Mouse (Mus musculus) left cerebral cortex, adult 2 months (tissue): ENCODE results near the gene Hba-a2. TPM values are rescaled to one million over a fixed set of nuclear protein-coding genes. Genes with fewer than 3 reads are reported as not detected.
"Not testable (repeated sequence)": the region's sequence is repeated elsewhere in the genome, so short reads cannot be mapped to it uniquely, and the experiment has no call there.

Experiments
- DNase-seq, 2 experiments: peaks; one replicate each; pipeline ENCODE4 v3.0.0; 2021 to 2022; ENCODE audit warnings: low spot score in 2 of 2, mixed read lengths in 1 of 2; ENCODE audit errors: extremely low spot score in 1 of 2
- H3K27ac ChIP-seq: fragments of 200-600 bp; 2 replicates; pipeline ENCODE4 v1.8.1; 2022
- H3K4me3 ChIP-seq: fragments of 200-600 bp; 2 replicates; pipeline ENCODE4 v1.8.1; 2022
- CTCF ChIP-seq: fragments of 200-600 bp; IDR thresholded peaks from 2 replicates; pipeline ENCODE4 v1.8.1; 2022; ENCODE audit warnings: antibody characterized with exemption, mild to moderate bottlenecking, moderate library complexity
- intact Hi-C: fragments of 180-260 bp; cut with DNase I; formaldehyde crosslinking; loops from one replicate; pipeline ENCODE4 v1.15.1; 2025
- long read RNA-seq, 2 experiments: library from polyadenylated mRNA; stranded (forward); transcript quantifications; one replicate each; pipeline ENCODE4 v2.0.0; 2021; ENCODE audit warnings: borderline mapping rate in 2 of 2
- total RNA-seq, 2 experiments: library from RNA; stranded (reverse); gene quantifications; 2 replicates each; pipeline ENCODE4 v1.2.3; 2021

The Hba-a2 gene
- total RNA-seq = 100 to 1,000 TPM; 271 to 300 TPM
- long read RNA-seq, experiment 1, transcript Hba-a2-201 (3 exons, 554 nt) = major isoform, 22 of 23 reads
- long read RNA-seq, experiment 1, partial matches to known transcripts = 0 of 23 reads
- long read RNA-seq, experiment 1, other reads (novel, unspliced or antisense) = 1 of 23 reads
- long read RNA-seq, experiment 2, transcript Hba-a2-201 (3 exons, 554 nt) = major isoform, 21 of 22 reads
- long read RNA-seq, experiment 2, partial matches to known transcripts = 0 of 22 reads
- long read RNA-seq, experiment 2, other reads (novel, unspliced or antisense) = 0 of 22 reads

DNA sequence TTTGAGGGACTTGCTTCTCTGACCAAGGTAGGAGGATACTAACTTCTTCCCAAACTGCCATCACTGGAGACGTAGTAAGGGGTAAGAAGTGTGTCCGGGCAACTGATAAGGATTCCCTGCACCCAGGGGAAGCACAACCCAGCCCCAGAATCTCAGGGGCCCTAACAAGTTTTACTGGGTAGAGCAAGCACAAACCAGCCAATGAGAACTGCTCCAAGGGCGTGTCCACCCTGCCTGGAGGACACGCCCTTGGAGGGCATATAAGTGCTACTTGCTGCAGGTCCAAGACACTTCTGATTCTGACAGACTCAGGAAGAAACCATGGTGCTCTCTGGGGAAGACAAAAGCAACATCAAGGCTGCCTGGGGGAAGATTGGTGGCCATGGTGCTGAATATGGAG lies at the start of gene Hba-a2:
Gene Hba-a2, plus strand, starts transcription at position 287 of the 400 bp plus-strand sequence.
- intact Hi-C loops, H3K4me3 ChIP-seq, DNase-seq, H3K27ac ChIP-seq: not testable (repeated sequence)

DNA sequence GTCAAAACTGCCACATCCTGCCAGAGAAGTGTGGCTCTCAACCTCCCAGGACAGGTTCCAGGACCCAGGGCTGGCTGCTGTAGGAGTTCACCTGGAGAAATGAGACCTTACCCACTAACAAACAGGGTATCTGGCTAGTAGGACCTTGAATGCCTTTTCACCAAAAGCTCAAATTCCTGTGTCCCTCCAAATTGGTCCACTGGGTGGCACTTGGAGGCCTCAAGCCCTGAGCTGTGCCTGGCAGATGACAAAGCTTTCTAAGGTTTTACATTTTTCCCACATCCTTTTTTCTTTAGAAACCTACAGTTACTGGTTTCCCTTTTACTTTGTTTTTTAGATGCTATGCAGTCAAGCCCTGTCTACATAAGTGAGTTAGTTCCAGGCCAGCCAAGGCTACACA lies 49.2 kb upstream of the Hba-a2 start:
- H3K27ac ChIP-seq = no peak overlapping the region
- DNase-seq = no peak
- peak; percentile 37 for TF ChIP-seq CTCF
- intact Hi-C loops = no loop called here
- H3K4me3 ChIP-seq = no peak overlapping the region

DNA sequence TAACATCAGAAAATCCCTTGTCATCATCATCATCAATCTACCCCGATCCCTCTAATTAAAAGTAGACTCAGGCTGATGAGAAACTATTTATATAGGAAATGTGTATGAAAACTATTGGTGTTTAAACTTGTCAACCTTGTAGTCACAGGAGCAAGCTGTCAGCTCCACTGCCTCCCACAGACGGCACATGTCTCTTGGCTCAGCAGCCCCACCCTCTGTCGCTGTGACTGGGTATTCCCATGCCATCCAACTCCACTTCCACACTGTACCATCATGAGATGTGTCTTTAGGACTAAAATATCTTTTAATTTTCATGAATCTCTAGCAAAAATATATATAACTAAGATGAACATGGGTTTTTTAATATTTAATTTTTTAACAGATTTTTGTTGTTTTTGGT lies 47.9 kb upstream of the Hba-a2 start:
- intact Hi-C loops = no loop called here
- Histone ChIP-seq H3K27ac (no peak overlapping the region), H3K4me3 (no peak overlapping the region)
- TF ChIP-seq CTCF = no peak
- no peak for DNase-seq

DNA sequence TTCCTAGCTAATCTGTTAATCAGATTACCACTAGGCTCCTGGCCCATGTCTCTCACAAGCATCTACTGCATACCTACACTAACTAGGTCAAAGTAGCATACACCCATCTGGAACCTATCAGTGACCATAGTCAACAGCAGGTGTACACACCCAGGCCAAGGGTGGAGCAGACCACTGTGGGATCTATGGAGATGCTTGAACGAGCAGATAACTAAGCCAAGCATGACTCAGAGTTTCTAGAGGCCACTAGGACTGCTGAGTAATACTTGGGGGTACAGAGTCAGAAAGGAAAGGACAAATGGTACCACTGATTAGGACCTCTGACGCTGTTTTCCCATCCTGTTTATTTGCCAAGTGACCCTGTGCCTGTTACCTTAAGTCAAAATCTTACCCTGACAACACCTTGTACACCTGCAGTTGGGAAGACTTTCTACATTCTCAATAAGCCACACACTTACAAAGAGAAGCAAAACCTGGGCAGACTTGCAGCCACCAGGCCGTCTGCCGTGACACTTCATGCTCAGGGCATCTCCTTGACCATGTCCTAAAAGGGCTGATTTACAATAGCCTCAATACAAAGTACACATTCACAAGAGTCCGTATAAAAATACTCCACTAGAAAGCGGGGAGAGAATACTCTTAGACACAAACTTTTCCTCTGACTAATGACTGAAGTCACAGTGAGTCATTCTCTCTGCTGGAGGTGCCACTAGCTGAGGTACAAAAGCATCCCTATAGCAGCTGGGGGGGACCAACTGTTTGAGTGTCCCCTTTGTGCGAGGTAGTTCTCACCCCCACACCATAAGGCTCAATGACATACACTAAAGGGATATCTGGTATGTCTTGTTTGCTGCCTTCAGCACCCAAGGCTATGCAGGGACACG lies 45.2 kb upstream of the Hba-a2 start:
- Histone ChIP-seq H3K27ac (no peak overlapping the region), H3K4me3 (no peak overlapping the region)
- intact Hi-C loops = no loop called here
- no peak for TF ChIP-seq CTCF
- no peak for DNase-seq

GRCm38 (mm10) chr11:32253121-32253520 lies 43.2 kb upstream of the Hba-a2 start:
- intact Hi-C loops = no loop called here
- H3K27ac ChIP-seq = no peak overlapping the region
- DNase-seq = no peak
- no peak for TF ChIP-seq CTCF
- no peak overlapping the region for H3K4me3 ChIP-seq

DNA sequence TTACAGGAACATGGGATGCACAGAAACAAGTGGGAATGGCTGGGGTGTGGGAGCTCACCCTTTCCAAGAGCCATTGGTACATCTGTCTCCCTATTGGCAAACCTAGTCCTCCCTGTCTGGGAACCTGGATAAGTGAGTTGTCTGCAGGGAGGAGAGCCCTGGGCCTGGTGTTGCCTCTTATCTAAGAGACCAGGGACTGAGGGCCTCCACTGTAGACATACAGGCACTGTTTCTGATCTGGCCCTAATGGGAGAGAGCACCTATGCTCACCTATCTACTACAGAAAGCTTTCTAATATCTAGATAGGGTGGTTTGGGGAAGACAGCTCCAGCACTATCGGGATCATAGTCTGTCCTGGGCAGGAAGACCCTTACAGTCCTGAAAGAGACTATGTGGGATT lies 40.1 kb upstream of the Hba-a2 start:
- TF ChIP-seq CTCF = no peak
- Histone ChIP-seq H3K27ac (no peak overlapping the region), H3K4me3 (no peak overlapping the region)
- intact Hi-C loops = no loop called here
- no peak for DNase-seq

GRCm38 (mm10) chr11:32256566-32256965 lies 39.7 kb upstream of the Hba-a2 start:
- H3K4me3 ChIP-seq = no peak overlapping the region
- intact Hi-C loops = no loop called here
- H3K27ac ChIP-seq = no peak overlapping the region
- no peak for DNase-seq
- TF ChIP-seq CTCF = no peak

GRCm38 (mm10) chr11:32262674-32263415 lies 33.4 kb upstream of the Hba-a2 start:
- H3K27ac ChIP-seq = no peak overlapping the region
- no peak for TF ChIP-seq CTCF
- no peak for DNase-seq
- H3K4me3 ChIP-seq = no peak overlapping the region
- intact Hi-C loops = no loop called here

DNA sequence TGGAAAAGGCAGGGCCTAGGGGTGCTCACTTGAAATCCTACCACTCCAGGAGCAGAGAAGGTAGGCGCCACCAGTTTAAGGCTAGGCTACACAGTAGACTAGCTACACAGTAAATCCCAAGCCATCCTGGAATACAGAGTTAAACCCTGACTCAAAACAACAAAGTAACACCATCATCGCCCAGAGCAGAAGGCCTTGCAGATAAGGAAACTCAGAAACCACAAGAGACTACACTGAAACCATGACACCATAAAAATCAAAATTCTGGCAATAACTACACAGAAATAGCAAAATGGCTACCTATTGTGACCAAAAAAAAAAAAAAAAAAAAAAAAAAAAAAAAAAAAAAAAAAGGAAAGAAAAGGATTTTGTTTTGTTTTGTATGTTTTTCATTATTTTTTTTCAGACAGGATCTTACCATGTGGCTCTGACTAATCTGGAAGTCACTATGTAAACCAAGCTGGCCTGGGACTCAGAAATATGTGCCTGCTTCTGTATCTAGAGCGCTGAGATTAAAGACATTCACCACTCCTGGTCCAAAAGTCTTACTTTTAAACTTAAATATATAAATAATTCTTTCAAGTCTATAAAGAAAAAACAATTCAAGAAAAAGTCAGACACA lies 31.1 kb upstream of the Hba-a2 start:
- TF ChIP-seq CTCF = no peak
- no peak overlapping the region for H3K4me3 ChIP-seq
- H3K27ac ChIP-seq = no peak overlapping the region
- intact Hi-C loops = no loop called here
- DNase-seq = no peak

DNA sequence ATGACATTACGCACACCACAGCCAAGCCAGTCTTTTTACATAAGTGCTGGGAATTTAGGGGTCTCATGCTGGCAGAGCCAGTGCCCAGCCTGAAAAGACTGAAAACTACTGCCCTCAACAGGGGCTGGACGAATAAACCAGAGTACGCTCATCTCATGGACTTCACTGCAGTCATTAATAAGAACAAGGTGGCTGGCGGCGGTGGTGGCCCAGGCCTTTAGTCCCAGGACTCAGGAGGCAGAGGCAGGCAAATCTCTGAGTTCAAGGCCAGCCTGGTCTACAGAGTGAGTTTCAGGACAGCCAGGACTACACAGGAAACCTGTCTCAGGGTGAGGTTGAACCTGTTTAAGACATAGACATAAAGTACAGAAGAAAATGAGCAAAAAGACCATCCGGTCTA lies 30.1 kb upstream of the Hba-a2 start:
- intact Hi-C loops = no loop called here

GRCm38 (mm10) chr11:32266776-32267175 lies 29.5 kb upstream of the Hba-a2 start:
- H3K27ac ChIP-seq = peak overlapping the region; percentile 97
- intact Hi-C loops = no loop called here
- no peak for DNase-seq
- no peak for TF ChIP-seq CTCF
- peak overlapping the region; percentile 87 for H3K4me3 ChIP-seq

More for the DNA sequence above, 30.1 kb upstream of the Hba-a2 start:
- no peak for TF ChIP-seq CTCF
- Histone ChIP-seq H3K4me3 (no peak overlapping the region), H3K27ac (no peak overlapping the region)
- DNase-seq = no peak
